Mouse (Mus musculus): ENCODE data around the gene Zfp14.
A peak's percentile ranks its signal among the peaks of the same experiment; 100 is the strongest.

Gene Zfp14

GRCm38 (mm10) chr7:30027331-30027730 lies 23.8 kb downstream of the Zfp14 start:
- no peak for DNase-seq

DNA sequence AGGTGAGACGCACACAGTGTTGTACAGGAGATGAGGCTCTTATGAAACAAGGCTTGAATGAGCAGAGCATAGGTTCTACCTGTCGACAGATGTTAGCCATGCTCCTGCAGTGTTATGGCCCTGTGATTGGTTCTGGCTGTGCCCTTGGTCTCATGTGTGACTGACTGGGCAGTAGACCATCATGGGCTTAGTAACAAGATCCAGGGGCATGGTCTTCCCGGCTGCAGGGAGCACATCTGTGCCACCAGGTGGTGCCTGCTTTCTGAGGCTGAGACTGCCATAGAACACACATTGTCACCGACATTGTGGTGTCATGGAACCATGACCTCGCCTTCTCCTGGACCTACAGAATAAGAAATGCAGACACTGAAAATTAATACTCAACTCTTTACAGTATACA lies 25.8 kb downstream of the Zfp14 start:
- no peak for DNase-seq

DNA sequence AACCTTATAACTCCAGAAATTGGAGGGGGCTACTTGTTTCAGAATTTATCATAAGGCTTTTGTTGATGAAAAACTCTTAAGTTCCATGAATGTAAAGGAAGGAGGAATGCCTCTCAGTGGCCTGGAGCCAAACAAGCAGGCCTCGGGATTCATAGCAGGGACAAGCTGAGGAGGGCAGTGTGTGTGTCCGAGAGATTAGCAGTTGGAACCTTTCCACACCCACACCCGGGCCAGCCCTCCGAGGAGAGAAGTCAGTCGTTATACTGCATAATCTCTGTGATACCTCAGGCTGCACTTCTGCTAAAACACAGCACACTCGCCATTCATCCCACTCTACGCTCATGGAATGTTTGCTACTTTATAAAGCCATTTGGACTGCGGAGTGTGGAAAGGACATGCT lies 27.4 kb downstream of the Zfp14 start:
- DNase-seq = no peak

- no peak for DNase-seq
Measured at GRCm38 (mm10) chr7:30023324-30023723, 27.9 kb downstream of the Zfp14 start.

- DNase-seq = no peak
Measured at GRCm38 (mm10) chr7:30019543-30019942, 31.6 kb downstream of the Zfp14 start.

GRCm38 (mm10) chr7:30017226-30017625 lies 34.0 kb downstream of the Zfp14 start:
- no peak for DNase-seq

DNA sequence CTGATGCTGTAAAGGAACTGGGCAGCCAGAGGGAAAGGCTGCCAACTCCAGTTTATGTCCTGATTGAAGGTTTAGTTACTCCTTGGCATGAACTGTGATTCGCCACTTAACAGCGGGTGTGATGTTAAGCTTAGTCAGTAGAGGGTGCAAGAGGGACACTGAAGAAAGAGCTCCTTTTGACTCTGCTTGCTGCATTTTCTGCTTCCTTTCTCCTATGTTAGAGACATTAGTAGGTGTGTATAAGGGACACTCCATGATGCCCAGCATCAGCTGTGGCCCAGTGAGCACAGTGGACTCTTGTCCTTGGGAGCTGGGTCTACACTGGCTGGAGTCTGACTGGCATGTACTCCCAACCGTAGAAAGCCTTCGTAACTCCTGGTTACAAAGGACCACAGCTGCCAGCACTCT lies 38.2 kb downstream of the Zfp14 start:
- DNase-seq = peak; percentile 40

- DNase-seq = no peak
Measured at GRCm38 (mm10) chr7:30010551-30011195, 40.5 kb downstream of the Zfp14 start.

DNA sequence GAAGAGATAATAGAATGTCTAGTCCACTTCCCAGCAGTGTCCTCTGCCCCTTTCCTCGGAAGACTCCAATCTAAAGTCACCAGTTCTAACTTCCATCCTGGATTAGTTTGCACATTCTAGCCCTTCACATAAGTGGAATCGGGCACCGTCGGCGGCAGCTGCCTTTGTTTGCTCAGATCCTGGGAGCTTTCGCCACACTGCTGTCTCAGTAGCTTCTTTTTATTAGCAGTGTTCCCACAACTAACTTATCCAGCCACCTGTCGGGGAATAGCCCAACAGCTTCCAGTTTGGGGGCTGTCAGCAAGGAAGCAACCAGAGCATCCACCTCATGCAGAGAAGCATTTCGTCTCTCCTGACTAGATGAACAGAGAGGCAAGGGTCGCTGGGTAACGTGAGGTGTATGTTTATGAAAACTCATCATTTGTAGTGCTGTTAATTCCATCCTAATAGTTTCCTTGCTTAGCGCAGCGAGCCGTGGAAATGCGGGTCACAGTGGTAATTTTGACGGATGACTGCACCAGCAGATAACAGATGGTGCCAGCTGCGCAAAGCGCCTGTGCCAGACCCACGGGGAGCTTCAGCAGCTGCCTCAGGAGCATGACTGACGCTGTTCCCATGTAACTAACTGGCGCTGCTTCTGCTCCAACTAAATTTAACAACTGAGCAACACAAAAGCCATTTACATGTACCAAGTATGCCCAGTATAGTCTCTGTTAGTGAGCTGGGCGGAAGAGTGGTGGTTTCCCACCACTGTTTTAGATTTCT lies 41.7 kb downstream of the Zfp14 start:
- DNase-seq = no peak

DNA sequence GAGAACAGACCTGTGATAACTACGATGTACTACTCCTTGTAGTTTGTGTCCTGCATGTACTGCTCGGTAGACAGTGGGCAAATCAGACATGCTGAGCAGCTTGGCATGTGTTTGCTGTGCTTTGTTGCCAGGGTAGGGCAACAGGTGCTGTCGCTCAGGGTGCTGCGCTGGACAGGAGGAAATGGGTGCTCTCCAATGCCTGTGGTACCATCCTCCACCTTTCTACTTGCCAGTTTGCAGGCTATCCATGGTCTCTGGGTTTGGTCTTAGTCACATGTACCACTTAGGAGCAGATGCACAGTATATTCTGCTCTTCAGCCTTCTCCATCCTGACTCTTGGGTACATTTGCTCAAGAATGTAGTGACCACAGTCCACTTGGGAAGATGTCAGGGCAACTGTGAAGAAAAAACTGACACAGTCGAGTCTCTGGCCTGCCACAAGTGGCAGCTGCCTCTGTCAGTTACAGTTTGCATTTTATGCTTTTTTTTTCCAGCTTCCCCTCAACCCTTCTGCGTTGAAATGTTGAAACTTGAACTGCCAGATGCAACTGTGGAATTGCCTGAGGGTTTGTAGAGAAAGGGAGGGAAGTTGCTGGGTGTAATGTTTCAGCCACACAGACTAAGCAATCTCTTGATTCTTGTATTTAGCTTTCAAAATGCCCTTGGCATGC lies 43.0 kb downstream of the Zfp14 start:
- DNase-seq = no peak

DNA sequence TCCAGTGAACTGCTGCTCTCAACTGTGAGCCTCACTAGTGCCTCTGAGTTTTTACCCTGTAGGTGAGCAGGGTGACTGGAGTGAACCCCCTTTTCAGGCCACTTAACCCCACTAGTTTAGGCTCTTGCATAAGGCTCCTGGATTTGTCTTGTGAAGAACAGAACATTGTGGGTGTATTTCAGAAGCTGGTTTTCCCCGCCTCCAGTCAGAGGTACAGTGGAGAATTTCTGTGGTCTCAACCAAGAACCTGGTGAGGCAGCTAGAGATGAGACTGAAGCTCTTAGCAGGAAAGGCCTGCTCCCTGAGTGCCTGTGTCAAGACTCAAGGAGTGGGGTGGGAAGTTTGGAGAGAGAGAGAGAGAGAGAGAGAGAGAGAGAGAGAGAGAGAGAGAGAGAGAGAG lies 43.6 kb downstream of the Zfp14 start:
- DNase-seq = no peak

DNA sequence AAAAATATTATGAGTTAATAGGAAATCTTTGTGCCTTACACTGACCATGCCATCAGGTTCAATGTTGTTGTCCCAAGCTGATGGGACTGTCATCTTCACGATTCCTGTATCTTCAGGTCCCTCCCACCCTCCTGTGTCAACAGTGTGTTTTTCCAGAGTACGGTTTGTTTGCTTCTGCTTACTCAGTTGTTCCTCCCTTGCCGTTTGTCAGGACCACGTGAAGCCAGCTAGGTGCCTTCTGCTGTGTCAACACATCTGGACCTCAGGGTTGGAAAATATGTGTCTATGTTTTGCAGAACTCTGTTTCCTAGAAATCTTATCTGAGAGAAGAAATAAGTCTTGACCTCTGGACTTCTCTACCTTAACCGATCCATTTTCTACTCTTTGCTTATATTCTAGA lies 50.6 kb downstream of the Zfp14 start:
- no peak for DNase-seq

DNA sequence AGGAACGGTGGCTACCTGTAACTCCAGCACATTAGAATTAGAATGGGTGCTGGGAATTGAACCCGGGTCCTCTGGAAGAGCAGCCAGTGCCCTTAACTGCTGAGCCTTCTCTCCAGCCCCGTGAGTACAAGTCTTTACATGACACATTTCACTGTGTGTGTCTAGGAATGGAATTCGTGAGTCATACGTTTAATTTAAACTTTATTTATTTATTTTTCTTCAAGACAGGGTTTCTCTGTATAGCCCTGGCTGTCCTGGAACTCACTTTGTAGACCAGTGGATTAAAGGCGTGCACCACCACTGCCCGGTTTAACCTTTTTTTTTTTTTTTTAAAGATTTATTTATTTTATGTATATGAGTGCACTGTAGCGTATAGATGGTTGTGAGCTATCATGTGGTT lies 56.0 kb downstream of the Zfp14 start:
- DNase-seq = no peak

DNA sequence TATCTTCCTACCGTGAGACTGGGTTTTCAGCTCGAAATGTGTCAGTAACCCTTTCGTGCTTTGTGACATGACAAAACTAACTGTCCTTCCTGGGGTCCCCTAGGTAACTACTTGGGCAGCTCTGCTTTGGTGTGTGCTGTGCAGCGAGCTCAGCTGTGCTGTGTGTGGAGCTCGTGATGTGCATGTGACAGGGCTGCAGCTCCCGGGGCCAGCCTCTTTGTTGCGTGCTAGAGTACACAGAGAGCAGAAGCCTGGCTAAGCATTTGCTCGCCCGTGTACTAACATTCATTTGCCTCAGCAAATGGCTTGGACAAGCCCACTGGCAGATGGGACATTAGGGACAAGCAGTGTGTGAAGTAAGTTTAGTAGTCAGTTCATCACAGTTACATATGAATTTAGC lies 57.8 kb downstream of the Zfp14 start:
- DNase-seq = no peak

DNA sequence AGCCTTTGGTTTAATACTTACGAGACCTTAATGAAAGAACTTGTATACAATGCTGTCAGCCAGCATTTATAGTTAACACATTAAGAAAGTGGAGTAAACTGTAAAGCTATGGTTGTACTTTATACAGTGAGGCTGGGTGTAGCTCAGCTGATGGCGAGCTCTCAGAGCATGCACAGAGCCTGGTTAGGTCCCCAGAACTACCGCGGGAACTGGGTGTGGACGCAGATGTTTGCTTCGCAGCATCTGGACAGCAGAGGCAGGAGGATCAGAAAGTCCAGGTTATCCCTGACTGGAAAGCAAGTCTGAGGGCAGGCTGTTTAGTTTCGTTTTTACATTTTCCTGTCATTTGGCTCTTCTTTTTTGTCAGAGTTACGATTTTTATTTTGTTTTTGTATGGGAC lies 58.5 kb downstream of the Zfp14 start:
- no peak for DNase-seq

- no peak for DNase-seq
Measured at GRCm38 (mm10) chr7:29989031-29989430, 62.1 kb downstream of the Zfp14 start.

DNA sequence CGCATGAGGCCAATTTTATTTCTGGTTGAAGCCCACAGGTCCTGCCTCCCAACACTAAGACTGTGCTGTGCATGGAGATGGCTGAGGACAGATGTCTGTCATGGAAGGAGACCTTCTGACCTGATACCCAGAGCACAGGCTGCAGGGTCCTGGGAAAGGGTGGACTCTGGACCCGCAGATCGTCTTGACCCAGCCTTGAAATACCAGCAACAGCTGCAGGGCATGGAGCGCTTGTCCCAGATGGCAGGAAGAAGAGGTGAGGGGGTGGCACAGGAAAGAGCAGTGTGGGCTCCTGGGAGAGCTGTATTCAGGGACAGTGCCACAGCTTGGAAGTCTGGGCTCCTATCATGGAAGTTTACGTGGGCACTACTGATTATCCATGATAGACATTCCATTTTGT lies 63.6 kb downstream of the Zfp14 start:
- DNase-seq = no peak
